Mouse (Mus musculus): ENCODE results near the gene Aifm2.

DNA sequence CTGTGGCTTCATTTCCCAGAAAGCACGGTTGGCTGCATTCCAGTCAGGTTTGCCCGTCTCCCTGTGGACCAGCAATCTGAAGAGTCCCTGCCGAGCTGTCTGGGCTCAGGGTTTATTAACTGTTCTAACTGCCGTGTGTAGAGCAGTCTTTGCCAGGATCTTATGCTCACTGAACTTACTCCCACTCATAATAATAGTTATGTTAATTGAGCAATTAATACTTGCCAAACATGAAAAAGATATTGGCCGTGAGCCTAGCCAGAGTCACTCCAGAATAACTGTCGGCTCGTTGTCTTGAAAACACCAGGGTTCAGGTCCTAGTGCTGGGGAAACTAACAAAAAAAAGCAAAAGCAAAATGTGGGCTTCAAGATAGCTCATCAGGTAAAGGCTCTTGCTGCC, 45.8 kb upstream of the Aifm2 start:
- TF ChIP-seq MAX (IDR thresholded peaks at IDR 0.05; ENCODE audit: low read depth) (no peak), USF1 (IDR thresholded peaks at IDR 0.05; ENCODE audit: low read depth) (no peak), POLR2A (IDR thresholded peaks at IDR 0.05; ENCODE audit: insufficient read length, low read depth) (no peak)
